Mouse (Mus musculus) kidney, postnatal 0 days (tissue): ENCODE measurements around the gene Akap1. TPM values are rescaled to one million over a fixed set of nuclear protein-coding genes. Genes with fewer than 3 reads are reported as not detected.
A peak's percentile ranks its signal among the peaks of the same experiment; 100 is the strongest.

ENCODE experiments used
- ATAC-seq: fragments of 200-750 bp; cut with Nextera tagmentation; replicated peaks from 2 replicates; pipeline ENCODE4 v1.8.0; 2017; ENCODE audit warnings: low read depth, moderate number of reproducible peaks, moderate TSS enrichment, moderate library complexity; ENCODE audit not compliant: low FRiP score
- DNase-seq: peaks from one replicate; pipeline ENCODE4 v3.0.0-alpha.2; 2016; ENCODE audit warnings: low spot score
- H3K27ac ChIP-seq: fragments of 300-500 bp; sonication (generic); 2 replicates; pipeline ENCODE4 v1.5.1; 2014; ENCODE audit warnings: mild to moderate bottlenecking
- H3K27me3 ChIP-seq: fragments of 300-500 bp; sonication (generic); 2 replicates; pipeline ENCODE4 v1.6.1; 2014; ENCODE audit warnings: low read length, mixed read lengths; ENCODE audit not compliant: insufficient read depth
- H3K36me3 ChIP-seq: fragments of 300-500 bp; sonication (generic); 2 replicates; pipeline ENCODE4 v1.6.1; 2014; ENCODE audit warnings: low read length, mixed read lengths; ENCODE audit not compliant: insufficient read depth
- H3K4me1 ChIP-seq: fragments of 300-500 bp; sonication (generic); replicated peaks from 2 replicates; pipeline ENCODE4 v1.6.1; 2014; ENCODE audit warnings: antibody characterized with exemption, low read length, mixed read lengths; ENCODE audit not compliant: insufficient read depth
- H3K4me2 ChIP-seq: fragments of 300-500 bp; sonication (generic); 2 replicates; pipeline ENCODE4 v1.6.1; 2014; ENCODE audit warnings: mild to moderate bottlenecking, low read length, moderate library complexity, mixed read lengths
- H3K4me3 ChIP-seq: fragments of 300-500 bp; sonication (generic); replicated peaks from 2 replicates; pipeline ENCODE4 v1.5.1; 2014; ENCODE audit warnings: low read depth, low read length
- H3K9ac ChIP-seq: fragments of 300-500 bp; sonication (generic); 2 replicates; pipeline ENCODE4 v1.6.1; 2014; ENCODE audit warnings: low read depth, low read length
- H3K9me3 ChIP-seq: fragments of 300-500 bp; sonication (generic); replicated peaks from 2 replicates; pipeline ENCODE4 v1.6.1; 2016; ENCODE audit warnings: low read length, inconsistent platforms, mixed read lengths
- CTCF ChIP-seq: IDR thresholded peaks from 2 replicates; pipeline ENCODE4 v1.5.1; 2016; ENCODE audit warnings: antibody characterized with exemption, low read depth, mild to moderate bottlenecking, moderate library complexity
- WGBS: fragments of 180-500 bp; shearing (Covaris S2); extraction: QIAGEN DNeasy Blood & Tissue Kit; methylation state at CpG from one replicate; pipeline ENCODE4 v1.1.7; 2014; 5-methylcytosine and 5-hydroxymethylcytosine counted together
- polyA plus RNA-seq: library from polyadenylated mRNA; unstranded; fragments of >200 nt; fragmentation: Nextera tagmentation; extraction: Ambion mirVana; gene quantifications from 2 replicates; pipeline ENCODE4 v1.2.1, GENCODE M21; 2015

Akap1 gene
- polyA plus RNA-seq, 1 experiment from 2014 or later, result 16.9 TPM

DNA sequence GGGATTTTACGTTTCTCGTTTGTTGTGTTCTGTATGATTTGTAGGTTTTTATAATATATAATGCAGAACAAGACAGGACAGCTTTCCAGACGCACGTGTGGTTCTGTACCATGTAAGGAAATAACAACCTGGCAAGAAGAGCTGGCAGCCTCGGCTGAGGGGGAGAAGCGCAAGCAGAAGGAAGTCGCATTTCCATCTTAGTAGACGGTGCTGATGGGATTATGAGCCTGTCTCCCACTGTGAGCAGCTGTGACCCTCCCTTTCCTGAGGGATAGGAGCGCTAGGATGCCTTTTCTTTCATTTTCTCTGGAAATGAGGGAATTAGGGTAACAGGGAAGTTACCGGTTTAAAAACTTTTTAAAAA lies 9.3 kb upstream of the Akap1 start:
- peak overlapping the region; percentile 75 for H3K4me2 ChIP-seq
- peak overlapping the region; percentile 24 for H3K4me3 ChIP-seq
- no peak for TF ChIP-seq CTCF
- no peaks in the 10 kb centered on the region for H3K27me3 ChIP-seq
- H3K4me1 ChIP-seq, result 0 out of 2 replicates have a peak, but pooled peaks cover 5% of the 10 kb centered on the region
- 4% methylated on average over 10 of the region's 10 CpGs for WGBS
- H3K36me3 ChIP-seq, result no peaks in the 10 kb centered on the region
- no peak overlapping the region for H3K27ac ChIP-seq
- no peaks in the 10 kb centered on the region; the same call in 1 of the 2 replicates for H3K9me3 ChIP-seq
- peak overlapping the region; percentile 44; the same call in 1 of the 2 replicates for H3K9ac ChIP-seq
- no peak for ATAC-seq
- no peak for DNase-seq

DNA sequence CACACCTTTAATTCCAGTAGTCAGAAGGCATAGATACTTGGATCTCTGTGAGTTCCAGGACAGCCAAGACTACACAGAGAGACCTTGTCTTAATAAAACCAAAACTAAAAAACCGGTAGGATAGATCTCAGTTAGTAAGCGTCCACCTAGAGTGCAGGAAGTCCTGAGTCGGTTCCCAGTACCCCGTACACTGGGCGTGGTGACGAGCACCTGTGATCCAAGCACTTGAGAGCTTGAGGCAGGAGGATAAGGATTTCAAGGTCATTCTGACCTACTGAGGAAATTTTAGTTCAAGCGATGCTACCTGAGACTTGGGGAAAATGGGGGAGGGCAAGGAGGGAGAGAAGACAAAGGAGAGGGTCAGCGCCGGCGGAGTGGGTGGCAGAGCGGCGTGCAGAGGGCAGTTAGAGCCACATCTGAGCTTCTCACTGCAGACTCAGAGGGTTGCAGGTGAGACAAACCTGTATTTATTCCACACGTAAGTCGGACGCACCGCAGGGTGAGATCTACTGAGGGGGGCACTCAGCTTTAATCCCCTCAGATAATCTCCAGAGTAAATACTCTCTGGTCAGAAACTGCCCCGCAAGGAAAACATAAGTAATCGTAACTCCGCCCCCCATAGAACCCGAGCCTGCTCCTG lies 8.8 kb upstream of the Akap1 start:
- ATAC-seq, result no peak
- H3K4me1 ChIP-seq, result 0 out of 2 replicates have a peak, but pooled peaks cover 5% of the 10 kb centered on the region
- 4% methylated on average over 20 of the region's 20 CpGs for WGBS
- H3K27me3 ChIP-seq, result no peaks in the 10 kb centered on the region
- H3K9ac ChIP-seq, result peak overlapping the region; percentile 44; the same call in 1 of the 2 replicates
- no peaks in the 10 kb centered on the region; the same call in 1 of the 2 replicates for H3K9me3 ChIP-seq
- peak overlapping the region; percentile 24 for H3K4me3 ChIP-seq
- no peak overlapping the region for H3K27ac ChIP-seq
- H3K36me3 ChIP-seq, result no peaks in the 10 kb centered on the region
- no peak for DNase-seq
- peak overlapping the region; percentile 75 for H3K4me2 ChIP-seq
- no peak for TF ChIP-seq CTCF

DNA sequence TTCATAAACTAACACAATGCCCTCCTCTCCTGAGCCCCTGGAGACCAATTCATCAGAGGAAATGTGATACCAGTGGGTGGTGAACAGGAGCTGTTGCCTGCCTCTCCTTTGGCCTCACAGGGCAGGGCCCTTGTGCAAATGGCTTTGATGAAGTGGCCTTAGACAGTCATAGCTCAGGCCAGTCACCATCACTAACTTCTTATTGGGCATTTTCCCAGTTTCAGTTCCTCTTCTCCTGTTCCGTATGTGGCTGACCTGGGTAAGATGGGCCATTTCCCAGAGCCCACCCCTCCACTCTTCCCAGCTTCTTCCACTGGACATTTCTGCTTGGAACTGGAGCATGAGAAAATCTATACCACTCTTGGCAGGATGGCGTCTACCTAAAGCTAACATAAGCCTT lies 5.1 kb upstream of the Akap1 start:
- TF ChIP-seq CTCF, result no peak
- no peak overlapping the region for H3K4me3 ChIP-seq
- no peak overlapping the region for H3K4me2 ChIP-seq
- no peak overlapping the region for H3K27ac ChIP-seq
- no peaks in the 10 kb centered on the region for H3K36me3 ChIP-seq
- H3K27me3 ChIP-seq, result no peaks in the 10 kb centered on the region
- ATAC-seq, result no peak
- no peak overlapping the region for H3K9ac ChIP-seq
- DNase-seq, result no peak
- 68% methylated on average over 2 of the region's 2 CpGs for WGBS
- H3K4me1 ChIP-seq, result 0 out of 2 replicates have a peak, but pooled peaks cover 5% of the 10 kb centered on the region
- no peaks in the 10 kb centered on the region for H3K9me3 ChIP-seq

DNA sequence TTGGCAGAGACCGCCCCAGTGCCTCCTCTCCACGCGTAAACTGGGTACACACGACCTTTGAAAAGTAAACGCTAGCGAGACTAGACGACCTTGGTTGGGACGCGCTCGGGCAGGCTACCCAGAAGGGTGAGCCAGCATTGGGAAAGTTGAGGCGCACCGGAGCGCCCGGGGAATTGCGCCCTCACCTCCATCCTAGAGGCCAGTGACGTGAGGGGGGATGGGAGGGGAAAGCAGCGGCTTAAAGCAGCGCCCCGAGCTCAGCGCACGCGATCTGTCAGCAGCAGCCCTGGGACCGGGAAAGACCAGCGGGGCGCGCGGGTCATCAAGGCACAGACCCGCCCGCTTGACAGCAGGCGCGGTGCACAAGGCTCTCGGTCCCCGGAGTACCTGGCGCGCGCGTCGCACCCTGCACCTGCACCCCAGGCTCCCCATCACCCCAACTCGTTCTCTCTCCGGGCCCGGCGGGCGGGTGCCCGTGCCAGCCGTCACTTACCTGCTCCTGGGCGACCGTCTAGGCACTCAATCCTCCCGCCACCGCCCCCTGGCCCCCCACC lies 405 bp downstream of the Akap1 start:
- Histone ChIP-seq H3K9ac (peak overlapping the region; percentile 74), H3K4me2 (peak overlapping the region; percentile 99), H3K9me3 (no peaks in the 10 kb centered on the region), H3K36me3 (no peaks in the 10 kb centered on the region), H3K27me3 (no peaks in the 10 kb centered on the region), H3K27ac (peak overlapping the region; percentile 76), H3K4me1 (no peaks in the 10 kb centered on the region; the same call in 1 of the 2 replicates), H3K4me3 (peak overlapping the region; percentile 70)
- ATAC-seq (no peak; the same call in none of the 2 replicates), DNase-seq (peak; percentile 40)
- WGBS, result under 1% methylated on average over 49 of the region's 49 CpGs
- TF ChIP-seq CTCF, result no peak

DNA sequence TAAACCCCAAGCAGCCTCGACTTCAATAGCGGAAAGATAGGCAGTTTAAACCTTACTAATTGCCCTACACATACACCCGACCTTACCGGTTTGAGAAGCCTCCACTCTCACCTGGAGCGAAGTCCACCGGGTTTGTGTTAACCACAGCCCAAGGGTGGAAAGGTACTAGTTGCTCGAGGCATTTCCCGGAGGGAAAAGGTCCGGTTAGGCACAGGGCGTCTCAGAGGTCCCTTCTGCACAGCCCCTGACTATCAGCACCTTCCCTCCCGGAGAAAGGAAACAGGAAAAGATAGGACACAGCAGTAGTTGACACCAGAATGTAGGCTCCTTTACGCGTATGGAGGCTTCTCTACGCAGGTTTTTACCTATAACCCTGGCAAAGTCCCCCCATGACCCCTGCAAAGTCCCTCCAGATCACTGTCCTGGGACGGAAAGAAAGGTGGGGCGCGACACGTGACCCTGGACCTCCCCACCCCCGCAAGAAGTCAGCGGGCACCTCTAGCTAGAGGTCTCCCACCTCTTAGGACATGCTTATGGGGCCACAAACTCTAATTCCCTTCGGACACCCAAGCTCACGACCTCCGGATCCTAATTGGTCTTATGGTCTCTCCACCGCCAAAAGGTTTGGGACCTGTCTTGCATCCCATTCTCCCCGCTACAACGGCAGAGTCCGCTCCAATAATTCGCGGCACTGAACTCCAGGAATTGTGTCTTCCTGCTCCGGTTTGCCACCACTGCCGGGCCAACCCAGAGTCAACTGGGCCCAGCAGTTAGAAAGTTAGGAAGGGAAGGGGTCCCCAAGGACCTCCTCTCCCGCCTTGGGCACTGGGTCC lies 1.1 kb downstream of the Akap1 start:
- Histone ChIP-seq H3K4me3 (peak overlapping the region; percentile 70), H3K9me3 (no peaks in the 10 kb centered on the region), H3K4me2 (peak overlapping the region; percentile 99), H3K9ac (peak overlapping the region; percentile 74), H3K36me3 (no peaks in the 10 kb centered on the region), H3K27ac (peak overlapping the region; percentile 76), H3K27me3 (no peaks in the 10 kb centered on the region), H3K4me1 (no peaks in the 10 kb centered on the region; the same call in 1 of the 2 replicates)
- ATAC-seq (no peak), DNase-seq (no peak)
- no peak for TF ChIP-seq CTCF
- under 1% methylated on average over 32 of the region's 32 CpGs for WGBS

DNA sequence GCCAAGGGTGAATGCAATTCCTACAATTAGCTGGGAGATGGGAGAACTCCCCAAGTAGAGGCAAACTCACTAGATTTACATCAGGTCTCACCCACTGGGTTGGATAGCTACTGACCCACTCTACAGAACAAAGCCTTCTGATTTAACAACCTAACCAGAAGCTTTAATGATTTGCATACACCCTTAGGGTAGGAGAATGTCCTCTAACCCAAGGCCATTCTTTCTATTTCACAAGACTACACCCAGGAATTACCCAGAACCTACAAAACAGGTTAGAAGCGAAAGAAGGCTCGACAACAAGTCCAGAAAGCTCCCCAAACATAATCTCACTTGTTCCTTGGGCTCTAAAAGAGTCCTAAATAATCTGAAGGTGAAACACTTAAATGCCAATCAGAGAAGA lies 2.0 kb downstream of the Akap1 start:
- Histone ChIP-seq H3K36me3 (no peaks in the 10 kb centered on the region), H3K4me3 (peak overlapping the region; percentile 70), H3K9me3 (no peaks in the 10 kb centered on the region), H3K4me2 (peak overlapping the region; percentile 99), H3K27ac (no peak overlapping the region), H3K9ac (no peak overlapping the region), H3K27me3 (no peaks in the 10 kb centered on the region), H3K4me1 (peaks cover 2% of the 10 kb centered on the region; the same call in 1 of the 2 replicates)
- no peak for DNase-seq
- TF ChIP-seq CTCF, result no peak
- no peak for ATAC-seq
- 73% methylated on average over 2 of the region's 2 CpGs for WGBS
